Mouse (Mus musculus): ENCODE data around the gene Adarb1.

DNA sequence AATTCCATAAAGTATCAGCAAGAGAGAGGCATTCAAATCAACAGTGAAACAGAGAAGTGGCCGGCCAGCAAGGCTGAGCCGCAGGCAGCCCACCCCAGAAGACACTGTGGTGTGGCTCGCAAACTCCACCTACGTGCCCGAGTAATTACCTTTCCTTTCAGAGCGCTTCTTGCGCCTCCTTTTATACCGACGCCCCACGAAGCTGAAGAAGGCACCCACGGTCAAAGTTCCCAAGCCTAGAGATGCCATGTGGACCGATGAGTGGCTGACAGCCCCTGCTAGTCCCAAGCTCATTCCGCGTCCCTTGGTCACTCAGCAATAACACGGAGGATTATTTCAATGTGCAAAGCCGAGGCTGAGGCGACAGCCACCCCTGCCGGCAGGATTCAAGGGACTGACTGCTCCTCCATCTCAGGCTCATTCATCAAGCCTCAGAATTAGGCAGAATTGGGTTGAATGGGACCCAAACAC, 78.2 kb downstream of the Adarb1 start:
- no peak for TF ChIP-seq POLR2A (IDR thresholded peaks at IDR 0.05; ENCODE audit: low read depth, low read length)
- no peak for TF ChIP-seq CTCF (IDR thresholded peaks at IDR 0.05; ENCODE audit: borderline replicate concordance, insufficient read depth, low read length)
